Mouse (Mus musculus) stomach, embryonic 16.5 days (tissue): Measurements from ENCODE around the gene Phkg1. TPM values are rescaled to one million over a fixed set of nuclear protein-coding genes. Genes with fewer than 3 reads are reported as not detected.
"Not testable (repeated sequence)": the region's sequence is repeated elsewhere in the genome, so short reads cannot be mapped to it uniquely, and the experiment has no call there.

Source experiments
- ATAC-seq: fragments of 200-750 bp; cut with Nextera tagmentation; 2 replicates; pipeline ENCODE4 v1.8.0; 2017; ENCODE audit warnings: moderate number of reproducible peaks, moderate TSS enrichment; ENCODE audit not compliant: insufficient read depth, low FRiP score
- H3K27ac ChIP-seq: fragments of 300-500 bp; sonication (generic); 2 replicates; pipeline ENCODE4 v1.5.1; 2014; ENCODE audit warnings: low read length
- H3K27me3 ChIP-seq: fragments of 300-500 bp; sonication (generic); 2 replicates; pipeline ENCODE4 v1.6.1; 2014; ENCODE audit warnings: low read length, control low read depth, mixed read lengths; ENCODE audit not compliant: control insufficient read depth, insufficient read depth
- H3K36me3 ChIP-seq: fragments of 300-500 bp; sonication (generic); 2 replicates; pipeline ENCODE4 v1.6.1; 2014; ENCODE audit warnings: low read length; ENCODE audit not compliant: control insufficient read depth, insufficient read depth
- H3K4me1 ChIP-seq: fragments of 300-500 bp; sonication (generic); 2 replicates; pipeline ENCODE4 v1.6.1; 2014; ENCODE audit warnings: low read length, control low read depth, mixed read lengths; ENCODE audit not compliant: control insufficient read depth, insufficient read depth
- H3K4me2 ChIP-seq: fragments of 300-500 bp; sonication (generic); 2 replicates; pipeline ENCODE4 v1.6.1; 2014; ENCODE audit warnings: low read depth, low read length, mixed read lengths
- H3K4me3 ChIP-seq: fragments of 300-500 bp; sonication (generic); replicated peaks from 2 replicates; pipeline ENCODE4 v1.5.1; 2014; ENCODE audit warnings: mild to moderate bottlenecking, low read length
- H3K9ac ChIP-seq: fragments of 300-500 bp; sonication (generic); 2 replicates; pipeline ENCODE4 v1.6.1; 2014; ENCODE audit warnings: low read length
- H3K9me3 ChIP-seq: fragments of 300-500 bp; sonication (generic); replicated peaks from 2 replicates; pipeline ENCODE4 v1.6.1; 2016; ENCODE audit warnings: low read length, control low read depth; ENCODE audit not compliant: control insufficient read depth
- WGBS: fragments of 180-500 bp; shearing (Covaris S2); extraction: QIAGEN DNeasy Blood & Tissue Kit; methylation state at CpG from one replicate; pipeline ENCODE4 v1.1.7; 2014; 5-methylcytosine and 5-hydroxymethylcytosine counted together
- polyA plus RNA-seq: library from polyadenylated mRNA; unstranded; fragments of >200 nt; fragmentation: Nextera tagmentation; extraction: Ambion mirVana; gene quantifications from 2 replicates; pipeline ENCODE4 v1.2.1, GENCODE M21; 2015

Gene Phkg1
- polyA plus RNA-seq, 1 experiment from 2014 or later, result 0.41 TPM

DNA sequence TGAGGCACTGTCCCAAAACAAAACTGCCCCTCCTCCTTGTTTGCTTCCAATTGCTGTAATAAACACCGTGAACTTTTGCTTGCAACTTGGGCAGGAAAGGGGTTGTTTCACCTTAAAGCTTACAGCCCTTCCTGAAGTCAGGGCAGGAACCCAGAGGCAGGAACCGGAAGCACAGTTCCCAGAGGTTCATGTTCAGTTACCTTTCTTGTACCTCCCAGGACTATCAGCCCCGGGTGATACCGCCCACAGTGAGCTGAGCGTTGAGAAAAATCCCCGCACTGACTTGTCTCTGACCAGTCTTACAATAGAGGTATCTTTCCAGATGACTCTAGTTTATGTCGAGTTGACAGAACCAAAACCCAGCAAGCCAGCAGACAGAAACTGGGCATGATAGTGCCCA is 11.2 kb upstream of the Phkg1 start:
- Histone ChIP-seq H3K36me3 (no peaks in the 10 kb centered on the region), H3K9me3 (no peaks in the 10 kb centered on the region), H3K4me2 (no peak overlapping the region), H3K9ac (no peak overlapping the region), H3K27ac (no peak overlapping the region), H3K27me3 (no peaks in the 10 kb centered on the region), H3K4me3 (no peak overlapping the region), H3K4me1 (no peaks in the 10 kb centered on the region)
- 77% methylated on average over 7 of the region's 7 CpGs for WGBS
- ATAC-seq, result no peak

GRCm38 (mm10) chr5:129909147-129909546 is 10.8 kb upstream of the Phkg1 start:
- Histone ChIP-seq H3K4me3 (peak overlapping the region; percentile 75), H3K4me1 (no peaks in the 10 kb centered on the region), H3K27ac (no peak overlapping the region), H3K9me3 (no peaks in the 10 kb centered on the region), H3K9ac (peak overlapping the region; percentile 87), H3K27me3 (no peaks in the 10 kb centered on the region), H3K36me3 (no peaks in the 10 kb centered on the region), H3K4me2 (peak overlapping the region; percentile 84)
- WGBS, result 66% methylated on average over 9 of the region's 9 CpGs
- ATAC-seq, result no peak

DNA sequence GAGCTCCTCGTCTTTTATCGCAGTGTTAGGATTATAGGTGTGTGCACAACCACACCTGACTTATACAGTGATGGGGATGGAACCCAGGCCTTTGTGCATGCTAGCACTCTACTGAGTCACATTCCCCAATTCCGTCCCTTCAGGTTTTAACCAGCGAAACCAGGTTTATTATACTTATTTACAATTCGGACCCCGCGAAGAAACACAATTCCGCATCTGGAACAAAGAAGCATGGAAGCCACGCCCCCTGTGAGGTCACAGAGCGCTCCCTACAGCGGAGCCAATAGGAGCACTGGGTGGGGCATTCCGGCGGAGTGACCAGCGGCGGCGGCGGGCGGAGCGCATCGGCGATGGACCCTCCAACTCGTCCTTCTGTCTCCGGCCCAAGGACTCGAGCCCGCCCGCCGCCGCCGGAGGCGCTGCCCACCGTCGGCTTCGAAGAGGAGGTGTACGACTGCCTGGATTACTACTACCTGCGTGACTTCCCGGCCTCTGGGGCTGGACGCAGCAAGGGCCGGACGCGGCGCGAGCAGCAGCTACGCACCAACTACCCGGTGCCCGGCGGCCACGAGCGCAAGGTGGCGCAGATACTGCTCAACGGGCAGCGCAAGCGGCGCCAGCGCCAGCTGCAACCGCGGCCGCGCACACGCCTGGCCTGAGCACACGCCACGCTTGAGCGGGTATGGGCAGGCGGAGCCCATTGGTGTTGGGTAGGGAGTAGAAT is 10.1 kb upstream of the Phkg1 start, which contains the start of gene Nupr1l:
Nupr1l (plus strand) TSS at position 299 of the 724 bp plus-strand sequence.
- Histone ChIP-seq H3K4me3 (peak within 1 kb of the TSS; percentile 75), H3K36me3 (no peaks in the 10 kb centered on the region), H3K27me3 (no peaks in the 10 kb centered on the region), H3K27ac (peak within 1 kb of the TSS; percentile 87), H3K9me3 (no peaks in the 10 kb centered on the region), H3K4me1 (no peaks in the 10 kb centered on the region), H3K9ac (peak within 1 kb of the TSS; percentile 87), H3K4me2 (peak within 1 kb of the TSS; percentile 84)
- WGBS, result under 1% methylated on average over 63 of the region's 63 CpGs
- ATAC-seq, result peak; percentile 98

- Histone ChIP-seq H3K4me2 (peak overlapping the region; percentile 84), H3K27me3 (no peaks in the 10 kb centered on the region), H3K27ac (no peak overlapping the region), H3K4me3 (peak overlapping the region; percentile 75), H3K4me1 (no peaks in the 10 kb centered on the region), H3K9me3 (no peaks in the 10 kb centered on the region), H3K36me3 (no peaks in the 10 kb centered on the region), H3K9ac (peak overlapping the region; percentile 87)
- ATAC-seq, result no peak
- 26% methylated on average over 4 of the region's 4 CpGs for WGBS
Observed at GRCm38 (mm10) chr5:129907775-129908174, 9.4 kb upstream of the Phkg1 start.

DNA sequence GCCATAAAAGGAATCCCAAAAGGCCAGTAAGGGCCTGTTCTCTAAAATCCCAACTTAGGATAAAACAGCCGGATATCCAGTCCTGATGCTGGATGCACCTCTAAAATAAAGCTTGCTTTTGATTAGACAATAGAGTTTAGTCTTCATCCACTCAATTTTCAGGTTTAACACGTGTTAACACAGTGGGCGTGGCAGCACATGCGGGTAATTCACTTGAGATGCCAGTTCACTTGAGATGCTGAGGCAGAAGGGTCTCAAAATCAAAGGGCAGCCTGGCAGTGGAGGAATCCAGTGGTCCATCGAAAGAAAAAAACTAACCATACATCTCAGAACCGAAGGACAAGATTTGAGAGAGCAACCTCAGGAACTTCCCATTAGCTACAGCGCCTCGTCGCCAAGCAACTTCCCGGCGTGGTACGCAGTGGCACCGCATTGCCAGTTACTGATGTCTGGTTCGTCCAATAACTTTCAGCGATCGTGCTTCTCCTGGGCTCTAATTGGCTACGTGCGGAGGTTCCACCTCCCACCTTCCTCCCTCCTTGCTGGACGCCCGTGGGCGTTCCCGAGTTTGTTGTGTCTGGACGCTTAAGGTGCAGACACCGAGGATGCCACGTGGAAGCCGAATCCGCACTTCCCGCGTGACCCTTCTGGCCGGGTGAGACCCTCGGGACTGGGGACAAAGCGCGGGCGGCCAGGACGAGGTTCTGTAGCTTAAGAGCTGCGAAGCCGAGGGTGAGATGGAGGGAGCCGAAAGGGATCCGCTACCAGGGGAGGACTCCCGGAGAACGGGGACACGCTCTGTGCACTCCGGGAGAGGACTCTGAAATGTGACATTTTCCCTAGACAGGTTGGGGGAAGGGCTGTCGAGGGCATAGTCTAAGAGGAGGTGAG is 2.9 kb downstream of the Phkg1 start, which contains the start of gene Zbed5:
Zbed5 (plus strand) TSS at position 526 of the 891 bp plus-strand sequence.
- H3K9ac ChIP-seq, result peak within 1 kb of the TSS; percentile 69
- H3K36me3 ChIP-seq, result no peaks in the 10 kb centered on the region
- H3K27ac ChIP-seq, result no peak within 1 kb of the TSS
- 0 out of 2 replicates have a peak, but pooled peaks cover 6% of the 10 kb centered on the region for H3K4me1 ChIP-seq
- peak within 1 kb of the TSS; percentile 95 for H3K4me2 ChIP-seq
- WGBS, result 2% methylated on average over 44 of the region's 44 CpGs
- no peaks in the 10 kb centered on the region for H3K9me3 ChIP-seq
- no peaks in the 10 kb centered on the region for H3K27me3 ChIP-seq
- peak within 1 kb of the TSS; percentile 70 for H3K4me3 ChIP-seq
- peak; percentile 99 for ATAC-seq

DNA sequence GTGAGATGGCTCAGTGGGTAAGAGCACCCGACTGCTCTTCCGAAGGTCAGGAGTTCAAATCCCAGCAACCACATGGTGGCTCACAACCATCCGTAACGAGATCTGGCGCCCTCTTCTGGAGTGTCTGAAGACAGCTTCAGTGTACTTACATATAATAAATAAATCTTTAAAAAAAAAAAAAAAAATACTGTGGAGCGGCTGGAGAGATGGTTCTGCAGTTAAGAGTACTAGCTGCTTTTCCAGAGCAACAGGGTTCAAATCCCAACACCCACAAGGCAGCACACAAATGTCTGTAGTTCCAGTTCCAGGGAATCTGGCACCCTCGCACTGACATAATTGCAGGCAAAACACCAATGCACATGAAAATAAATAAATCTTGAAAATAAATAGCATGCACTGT is 8.0 kb downstream of the Phkg1 start:
- not testable (repeated sequence) for H3K27me3 ChIP-seq, ATAC-seq, H3K9me3 ChIP-seq, H3K9ac ChIP-seq, H3K27ac ChIP-seq, H3K36me3 ChIP-seq, H3K4me3 ChIP-seq, H3K4me2 ChIP-seq
- H3K4me1 ChIP-seq, result peaks cover 12% of the 10 kb centered on the region; the same call in 1 of the 2 replicates
- 75% methylated on average over 4 of the region's 7 CpGs for WGBS

- Histone ChIP-seq H3K27ac (peak within 1 kb of the TSS; percentile 97), H3K36me3 (peaks cover 9% of the 10 kb centered on the region; the same call in 1 of the 2 replicates), H3K27me3 (no peaks in the 10 kb centered on the region), H3K4me3 (peak within 1 kb of the TSS; percentile 85), H3K9ac (peak within 1 kb of the TSS; percentile 87), H3K9me3 (no peaks in the 10 kb centered on the region), H3K4me1 (peaks cover 9% of the 10 kb centered on the region; the same call in 1 of the 2 replicates), H3K4me2 (peak within 1 kb of the TSS; percentile 92)
- under 1% methylated on average over 46 of the region's 46 CpGs for WGBS
- ATAC-seq, result peak; percentile 100
Observed at GRCm38 (mm10) chr5:129886911-129887636, 11.3 kb downstream of the Phkg1 start, which contains the start of gene Chchd2. Gene Chchd2 (minus strand): TSS chr5:129887470.

- Histone ChIP-seq H3K4me3 (peak overlapping the region; percentile 85), H3K36me3 (peaks cover 14% of the 10 kb centered on the region; the same call in 1 of the 2 replicates), H3K4me2 (peak overlapping the region; percentile 92), H3K9me3 (no peaks in the 10 kb centered on the region), H3K9ac (peak overlapping the region; percentile 87), H3K27ac (0 out of 2 replicates have a peak overlapping the region, but pooled peaks have one; percentile 97), H3K4me1 (peaks cover 9% of the 10 kb centered on the region; the same call in 1 of the 2 replicates), H3K27me3 (no peaks in the 10 kb centered on the region)
- WGBS, result 31% methylated on average over 10 of the region's 10 CpGs
- no peak for ATAC-seq
Observed at GRCm38 (mm10) chr5:129886271-129886670, 12.1 kb downstream of the Phkg1 start.
